Mouse (Mus musculus) gastrocnemius, postnatal 10 days (tissue): ENCODE measurements around the gene Ube2dnl2. TPM values are rescaled to one million over a fixed set of nuclear protein-coding genes. Genes with fewer than 3 reads are reported as not detected.

Source experiments
- DNase-seq: peaks from one replicate; pipeline ENCODE4 v3.0.0; 2021; ENCODE audit warnings: mixed read lengths
- long read RNA-seq, 2 experiments: library from polyadenylated mRNA; stranded (forward); transcript quantifications; one replicate each; pipeline ENCODE4 v2.0.0; 2021
- total RNA-seq, 2 experiments: library from RNA; stranded (reverse); gene quantifications; 2 replicates each; pipeline ENCODE4 v1.2.3; 2021

Gene Ube2dnl2
- total RNA-seq: not detected
- long read RNA-seq, experiment 1: 0 reads
- long read RNA-seq, experiment 2: 0 reads

GRCm38 (mm10) chrX:114907282-114907681 is at the start of gene Ube2dnl2:
TSS of gene Ube2dnl2 (plus strand) at chrX:114907582.
- DNase-seq: no peak

- no peak for DNase-seq
Measured at GRCm38 (mm10) chrX:114895489-114895888, 11.9 kb upstream of the Ube2dnl2 start.

- no peak for DNase-seq
Measured at GRCm38 (mm10) chrX:114897506-114897905, 9.9 kb upstream of the Ube2dnl2 start.

- DNase-seq: no peak
Measured at GRCm38 (mm10) chrX:114903391-114903790, 4.0 kb upstream of the Ube2dnl2 start.

GRCm38 (mm10) chrX:114904712-114905111 is 2.7 kb upstream of the Ube2dnl2 start, which contains the start of gene Ube2dnl1:
TSS of gene Ube2dnl1 (plus strand) at chrX:114905012.
- DNase-seq: no peak

- no peak for DNase-seq
Measured at GRCm38 (mm10) chrX:114955066-114955465, 47.7 kb downstream of the Ube2dnl2 start.

Other genes starting within 250 kb of the Ube2dnl2 start
- not detected for gene Ube2dnl1, start 2.6 kb upstream of the Ube2dnl2 start, total RNA-seq